Mouse (Mus musculus): ENCODE measurements around the gene Slit3.

Gene Slit3

DNA sequence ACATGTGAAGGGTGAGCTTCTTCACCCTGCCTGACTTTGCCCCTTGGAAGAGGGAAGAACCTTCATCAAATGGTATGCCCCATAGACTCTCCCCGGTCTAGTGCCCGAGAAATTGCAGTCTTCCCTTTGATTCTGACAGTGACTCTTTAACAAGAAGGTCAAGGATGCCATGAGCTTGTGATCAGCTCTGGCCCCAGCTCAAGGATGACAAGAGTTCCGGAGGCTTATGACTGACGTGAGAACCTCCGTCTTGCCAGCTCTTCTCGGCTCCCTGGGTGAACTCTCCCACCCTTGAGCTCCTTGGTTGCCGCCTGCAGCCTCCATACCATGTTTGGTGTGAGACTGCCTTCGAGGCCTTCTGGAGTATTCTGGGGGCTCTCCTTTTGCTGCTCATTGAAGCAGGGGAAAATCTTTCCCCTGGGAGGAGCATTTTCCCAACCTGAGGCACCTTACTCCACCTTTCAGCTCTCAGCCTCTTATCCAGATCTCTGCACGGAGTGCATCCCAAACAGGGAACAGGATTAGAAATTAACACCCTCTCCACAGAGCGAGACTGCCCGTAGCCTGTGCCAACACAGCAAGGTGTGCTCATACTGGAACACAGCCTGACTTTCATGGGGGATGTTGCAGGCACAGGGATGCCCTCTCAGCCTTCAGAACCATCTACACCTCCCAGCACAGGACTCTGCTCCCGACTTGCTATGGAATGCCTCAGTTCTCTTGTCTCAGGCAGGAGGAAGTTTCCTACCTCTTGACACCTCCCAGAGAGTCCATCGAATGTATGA lies 224.9 kb downstream of the Slit3 start:
- no peak for DNase-seq (ENCODE audit: low spot score in 2 of 2)

DNA sequence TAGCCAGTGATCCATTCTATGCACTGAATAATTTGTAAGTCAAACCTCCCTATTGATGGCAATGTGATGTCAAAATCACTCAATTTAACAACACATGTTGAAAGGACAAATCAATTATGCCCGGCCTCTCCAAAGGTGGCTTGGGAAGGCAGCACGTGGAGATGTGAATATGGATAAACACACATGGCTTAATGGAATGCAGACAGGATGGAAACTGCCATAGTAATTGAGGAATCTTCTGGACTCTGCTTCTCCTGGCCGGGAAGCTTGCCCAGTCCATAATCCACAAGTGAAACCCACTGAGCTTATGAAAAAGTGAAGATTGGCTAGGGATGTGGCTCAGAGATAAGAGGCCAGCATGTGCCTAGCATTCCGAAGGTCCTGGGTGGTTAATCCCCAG lies 227.1 kb downstream of the Slit3 start:
- no peak for DNase-seq (ENCODE audit: low spot score in 2 of 2)

DNA sequence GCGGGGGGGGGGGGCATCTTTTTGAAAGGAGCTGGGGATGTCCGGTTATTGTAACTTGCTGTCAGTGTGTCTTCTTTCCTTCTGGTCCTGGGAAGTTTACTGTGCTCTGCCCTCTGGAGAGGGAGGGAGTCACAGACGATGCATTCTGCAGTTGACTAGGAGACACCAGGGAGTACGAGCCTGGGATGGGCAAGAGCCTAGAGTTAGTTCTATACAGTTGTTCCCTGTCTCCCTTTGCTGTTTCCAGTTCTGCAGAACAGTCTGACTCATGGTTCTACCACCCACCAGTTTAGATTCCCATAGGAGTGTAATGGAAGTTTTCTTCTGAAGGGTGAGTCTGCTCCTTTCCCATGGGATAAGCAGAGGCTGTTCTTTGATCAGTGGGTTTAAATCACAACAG lies 229.9 kb downstream of the Slit3 start:
- DNase-seq (ENCODE audit: low spot score in 2 of 2), result no peak

DNA sequence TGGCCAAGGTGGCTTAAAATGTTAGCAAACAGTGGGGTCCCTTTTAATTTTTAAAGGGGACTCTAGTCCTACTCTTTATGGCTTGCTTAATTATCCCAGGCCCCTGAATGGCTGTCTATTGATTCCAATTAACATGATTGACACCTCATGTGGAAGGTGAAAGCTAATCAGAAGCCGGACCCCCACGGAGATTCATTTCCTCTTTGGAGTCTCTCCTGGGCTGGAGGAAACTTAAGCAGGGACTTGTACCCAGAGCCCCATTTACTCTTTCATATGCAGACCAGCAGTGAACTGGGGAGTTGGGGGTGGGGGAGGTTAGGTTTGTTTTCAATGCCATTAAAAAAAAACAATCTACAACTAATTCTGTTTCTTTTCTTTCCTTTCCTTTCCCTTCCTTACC lies 230.4 kb downstream of the Slit3 start:
- DNase-seq (ENCODE audit: low spot score in 2 of 2), result no peak

DNA sequence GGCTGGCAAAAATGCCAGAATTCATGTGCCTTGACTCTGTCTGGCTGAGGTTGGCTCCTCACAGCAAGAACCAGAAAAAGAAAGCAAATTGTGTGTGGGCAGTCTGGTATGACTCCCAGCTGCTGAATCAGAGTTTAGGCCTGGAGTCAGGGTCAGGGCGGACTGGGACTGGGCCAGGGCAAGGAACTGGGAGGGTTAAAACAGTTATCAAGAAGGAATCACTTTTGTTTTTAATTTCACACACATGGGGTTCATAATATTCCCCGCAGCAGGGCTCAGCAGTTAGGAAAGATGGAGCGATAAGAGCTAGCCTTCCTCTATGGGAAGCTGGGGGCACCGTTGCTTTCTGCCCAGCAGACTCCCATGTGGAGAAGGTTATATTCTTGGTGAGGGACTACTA lies 234.8 kb downstream of the Slit3 start:
- DNase-seq (ENCODE audit: low spot score in 2 of 2), result no peak

DNA sequence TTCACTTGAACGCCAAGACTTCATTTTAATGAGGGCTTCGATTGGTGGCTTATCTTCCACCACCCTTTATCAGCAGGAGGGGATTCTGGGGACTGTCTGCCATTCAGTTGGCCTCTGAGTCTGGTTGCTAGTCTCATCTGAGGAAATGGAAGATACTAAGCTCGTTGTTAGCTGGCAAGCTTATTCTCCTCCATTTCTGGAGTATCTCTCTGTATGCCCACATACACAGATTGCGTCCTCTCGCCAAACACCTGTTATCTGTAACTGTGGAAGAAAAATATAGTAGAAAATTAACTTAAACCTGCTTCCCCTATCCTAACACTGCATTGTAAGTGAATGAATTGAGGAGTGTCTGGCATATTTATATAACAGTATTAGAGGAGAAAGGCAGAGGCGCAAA lies 240.0 kb downstream of the Slit3 start:
- no peak for DNase-seq (ENCODE audit: low spot score in 2 of 2)

DNA sequence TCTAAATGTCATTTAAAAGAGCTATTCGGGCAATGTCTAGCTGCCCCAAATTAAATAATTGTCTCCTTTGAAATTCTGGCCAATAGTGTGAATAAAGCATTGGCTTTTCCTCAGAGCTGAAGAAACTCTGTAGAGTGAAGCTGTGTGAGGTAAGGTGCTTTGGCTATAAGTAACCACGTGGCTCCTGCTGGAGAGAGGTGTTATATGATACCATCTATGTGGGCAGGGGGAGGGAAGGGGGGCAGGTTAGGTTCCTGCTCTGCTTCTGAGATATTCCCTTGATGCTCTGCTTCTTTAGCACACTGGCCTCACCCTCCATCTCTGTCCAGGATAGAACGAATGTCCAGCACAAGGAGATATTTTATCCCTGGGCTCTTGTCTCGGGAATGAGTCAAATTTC lies 242.0 kb downstream of the Slit3 start:
- no peak for DNase-seq (ENCODE audit: low spot score in 2 of 2)

DNA sequence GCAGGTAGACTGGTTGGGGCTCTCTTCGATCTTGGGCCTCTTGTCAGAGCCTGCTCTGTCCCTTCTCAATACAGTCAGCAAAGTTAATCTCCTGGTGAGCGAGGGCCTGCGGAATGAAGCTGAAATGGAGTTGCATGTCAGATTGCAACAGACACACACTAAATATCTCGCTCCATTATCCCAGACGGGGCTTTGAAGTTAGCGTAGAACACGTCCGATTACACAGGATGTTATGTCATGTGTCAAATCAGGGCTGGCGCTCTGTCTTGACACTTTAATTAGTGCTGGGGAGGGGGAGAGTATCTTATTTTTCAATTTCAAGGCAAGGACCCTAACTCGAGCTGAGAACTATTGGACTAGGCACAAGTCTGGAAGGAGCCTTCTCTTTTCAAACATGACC lies 243.4 kb downstream of the Slit3 start:
- DNase-seq (ENCODE audit: low spot score in 2 of 2), result no peak

DNA sequence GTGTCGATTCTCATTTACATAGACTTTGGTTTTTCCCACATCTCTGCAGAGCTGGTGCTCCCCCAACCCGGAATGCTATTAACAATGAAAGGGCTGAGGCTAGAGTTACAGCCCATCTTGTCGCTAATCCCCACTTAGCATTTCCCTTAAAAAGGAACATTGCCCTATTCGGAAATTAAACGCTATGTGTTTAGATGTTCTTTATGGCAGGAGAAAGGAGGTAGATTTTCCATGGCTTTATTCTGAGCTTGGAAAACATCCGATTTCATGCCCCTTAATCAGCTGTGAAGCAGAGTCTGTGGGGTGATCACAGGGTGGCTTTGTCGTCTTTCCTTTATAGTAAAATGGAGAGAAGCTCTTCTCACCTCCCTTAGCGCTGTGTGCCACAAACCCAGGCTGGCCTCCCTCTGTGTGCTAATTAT lies 244.5 kb downstream of the Slit3 start:
- DNase-seq (ENCODE audit: low spot score in 2 of 2), result no peak

DNA sequence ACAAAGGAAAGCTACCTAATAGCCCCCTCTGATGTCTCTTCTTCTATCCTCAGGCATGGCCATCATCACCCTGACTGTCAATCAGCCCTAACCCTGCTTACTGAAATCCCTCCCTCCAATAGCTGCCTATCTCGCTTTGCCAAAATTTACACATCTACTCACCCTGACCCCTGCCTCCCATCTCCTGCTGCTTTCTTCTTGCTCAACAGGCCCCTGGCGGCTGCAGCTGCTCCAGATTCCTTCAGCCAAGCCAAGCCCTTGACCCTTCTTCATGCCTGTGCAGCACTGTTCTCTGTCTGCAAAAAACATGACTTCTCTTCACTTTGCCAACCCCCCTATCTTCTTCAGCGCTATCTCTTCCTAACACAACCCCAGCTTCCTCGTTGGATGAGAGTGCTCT lies 245.6 kb downstream of the Slit3 start:
- no peak for DNase-seq (ENCODE audit: low spot score in 2 of 2)

DNA sequence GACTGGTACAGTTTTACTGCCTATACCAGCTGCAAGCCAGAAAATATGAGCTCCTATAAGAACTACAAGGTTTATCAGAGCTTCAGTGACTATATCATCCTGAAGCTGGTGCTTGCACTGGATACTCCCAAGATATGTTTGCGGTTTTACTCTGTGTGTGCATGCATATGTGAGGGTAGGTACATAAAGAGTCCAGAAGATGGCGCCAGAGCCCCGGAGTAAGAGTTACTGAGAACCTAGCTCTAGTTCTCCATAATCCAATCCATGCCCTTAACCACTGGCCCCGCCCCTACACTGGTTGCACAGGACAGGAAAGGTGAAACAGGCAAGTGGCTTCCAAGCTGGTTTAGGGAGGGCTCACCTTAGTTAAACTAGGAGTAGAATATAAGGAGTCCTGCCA lies 246.2 kb downstream of the Slit3 start:
- no peak for DNase-seq (ENCODE audit: low spot score in 2 of 2)

DNA sequence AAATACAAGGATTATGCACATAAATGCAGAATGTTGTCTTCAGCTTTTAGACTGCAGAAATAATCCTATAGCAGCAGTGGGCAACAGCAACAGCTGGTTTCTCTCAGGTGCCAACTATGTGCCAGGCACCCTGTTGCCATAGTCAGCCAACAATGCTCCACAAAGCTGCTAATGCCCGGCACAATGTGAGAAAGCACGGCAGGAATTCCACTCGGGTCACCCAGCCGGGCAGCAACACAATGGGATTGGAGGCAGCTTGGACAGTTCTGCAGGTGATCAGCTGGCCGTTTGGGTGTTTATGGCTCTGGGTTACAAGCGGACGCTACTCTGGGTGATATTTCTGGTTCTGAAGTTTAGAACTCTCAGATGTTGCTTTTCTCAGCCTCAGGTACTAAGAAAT lies 248.9 kb downstream of the Slit3 start:
- DNase-seq (ENCODE audit: low spot score in 2 of 2), result no peak

DNA sequence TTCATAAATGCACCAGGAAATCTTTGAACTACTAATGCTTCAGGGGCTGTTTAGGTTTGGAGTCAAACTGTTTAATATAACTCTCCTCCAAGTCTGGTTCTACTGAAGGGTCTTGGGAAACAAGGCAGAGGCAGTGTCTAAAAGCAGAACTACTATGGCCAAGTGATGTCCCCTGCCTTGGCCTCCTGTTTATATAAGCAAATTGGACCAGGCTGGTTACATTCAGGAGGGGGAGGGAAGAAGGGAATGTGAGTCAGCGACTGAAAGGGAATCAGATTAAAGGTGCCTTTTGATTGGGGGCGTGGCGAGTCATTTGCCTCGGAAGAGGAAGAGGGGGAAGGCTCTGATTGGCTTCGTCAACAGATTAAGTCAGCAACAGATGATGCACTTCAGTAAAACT lies 249.7 kb downstream of the Slit3 start:
- DNase-seq (ENCODE audit: low spot score in 2 of 2), result no peak

DNA sequence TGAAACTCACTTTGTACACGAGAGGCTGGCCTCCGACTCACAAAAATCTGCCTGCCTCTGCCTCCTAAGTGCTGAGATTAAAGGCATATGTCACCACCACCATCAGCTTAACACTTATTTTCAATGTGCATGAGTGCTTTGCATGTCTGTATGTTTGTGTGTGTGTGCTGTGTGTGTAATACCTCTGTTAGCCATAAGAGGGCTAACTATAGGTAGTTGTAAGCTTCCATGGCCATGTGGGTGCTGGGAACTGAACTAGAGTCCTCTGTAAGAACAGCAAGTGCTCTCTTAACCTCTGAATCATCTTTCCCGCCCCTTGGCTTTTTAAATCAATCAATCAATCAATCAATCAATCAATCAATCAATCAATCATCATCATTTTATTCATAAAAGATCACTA lies 251.4 kb downstream of the Slit3 start:
- DNase-seq (ENCODE audit: low spot score in 2 of 2), result no peak

DNA sequence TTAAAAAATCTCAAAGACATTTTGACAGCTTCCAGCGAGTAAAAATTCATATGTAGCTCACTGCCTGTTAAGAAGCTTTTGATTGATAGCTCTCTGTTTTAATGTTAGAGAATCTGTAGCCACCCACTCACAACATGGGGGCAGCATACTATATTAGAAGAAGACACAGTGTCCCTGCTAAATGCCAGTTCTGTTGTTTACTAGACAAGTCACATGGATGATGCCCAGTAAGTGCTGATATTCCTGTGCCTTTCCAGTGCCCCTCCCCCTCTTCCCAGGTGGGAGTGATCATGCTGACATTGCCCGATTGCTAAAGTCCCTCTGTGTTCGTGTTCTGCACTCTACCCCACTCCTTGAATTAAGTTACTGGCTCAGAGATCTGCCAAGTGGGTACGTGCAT lies 254.0 kb downstream of the Slit3 start:
- DNase-seq (ENCODE audit: low spot score in 2 of 2), result no peak

DNA sequence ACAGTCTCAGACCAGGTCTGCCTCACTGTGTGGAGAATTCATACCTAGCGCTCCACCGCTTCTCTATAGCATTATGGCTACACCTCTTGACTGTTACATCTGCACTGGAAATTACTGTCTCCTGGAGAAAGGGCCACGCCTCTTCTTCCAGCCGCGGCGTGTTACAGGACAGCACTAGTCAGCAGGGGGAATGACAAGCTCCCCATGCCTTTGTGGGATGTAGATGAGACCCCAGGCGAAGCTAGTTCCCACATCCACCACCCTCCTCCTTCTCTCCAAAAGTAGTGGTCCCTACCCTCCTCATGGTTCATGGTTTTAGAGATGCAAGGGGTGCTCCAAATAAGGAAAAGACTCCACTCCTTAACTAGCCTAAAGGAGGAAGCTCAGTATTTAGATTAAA lies 257.8 kb downstream of the Slit3 start:
- DNase-seq (ENCODE audit: low spot score in 2 of 2), result no peak

DNA sequence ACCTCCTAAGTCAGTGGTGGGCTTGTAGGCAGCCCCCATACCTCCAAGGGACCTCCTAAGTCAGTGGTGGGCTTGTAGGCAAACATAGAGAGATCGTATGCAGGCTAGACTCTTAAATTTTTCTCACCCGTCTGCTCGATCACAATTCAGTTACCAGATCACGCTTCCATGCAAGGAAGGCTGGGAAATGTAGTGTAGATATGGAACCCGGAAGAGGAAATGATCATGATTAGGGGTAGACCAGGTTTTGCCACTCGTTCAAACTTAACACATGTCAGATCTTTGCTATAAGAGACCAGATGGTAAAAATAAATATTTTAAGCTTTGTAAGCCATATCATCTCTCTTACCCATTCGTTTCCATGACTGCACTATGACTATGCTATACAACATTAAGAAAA lies 258.4 kb downstream of the Slit3 start:
- DNase-seq (ENCODE audit: low spot score in 2 of 2), result no peak

DNA sequence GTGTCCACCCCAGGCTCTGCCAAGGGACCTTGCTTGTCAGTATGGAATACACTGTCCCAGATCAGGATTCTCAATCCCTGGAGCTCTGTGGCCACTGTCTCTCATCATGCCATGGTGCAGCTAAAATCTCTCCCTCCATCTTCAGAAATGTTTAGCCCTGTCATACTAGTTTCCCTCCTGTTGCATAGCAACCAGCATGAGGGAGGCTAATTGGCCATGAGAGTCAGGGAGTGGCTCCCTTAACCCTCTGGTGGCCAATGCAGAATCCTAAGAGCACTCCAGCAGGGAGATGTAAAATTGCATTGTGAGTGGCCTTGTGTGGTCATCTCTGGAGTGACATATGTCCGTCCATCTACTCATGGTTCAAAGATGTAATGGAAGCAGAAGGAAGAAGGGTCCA lies 259.7 kb downstream of the Slit3 start:
- DNase-seq (ENCODE audit: low spot score in 2 of 2), result no peak

DNA sequence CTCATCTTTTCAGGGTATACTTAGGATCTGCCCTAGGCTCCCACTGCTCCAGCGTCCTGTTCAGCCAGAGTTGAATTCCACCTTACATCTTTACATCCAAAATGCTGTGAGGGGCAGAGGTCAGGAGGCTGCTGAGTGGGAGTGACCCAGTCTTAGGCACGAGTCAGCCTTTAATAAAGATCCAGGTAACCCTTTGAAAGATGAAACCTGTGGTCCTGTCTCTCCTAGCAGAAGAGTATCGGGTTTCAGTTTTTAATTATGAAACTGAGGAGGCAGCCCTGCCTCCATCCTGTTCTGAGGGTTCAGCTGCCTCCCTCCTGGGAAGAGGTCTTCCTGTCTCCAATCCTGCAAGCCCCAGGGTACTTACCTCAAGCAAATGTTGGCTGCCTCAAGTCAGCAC lies 264.4 kb downstream of the Slit3 start:
- DNase-seq (ENCODE audit: low spot score in 2 of 2), result no peak

DNA sequence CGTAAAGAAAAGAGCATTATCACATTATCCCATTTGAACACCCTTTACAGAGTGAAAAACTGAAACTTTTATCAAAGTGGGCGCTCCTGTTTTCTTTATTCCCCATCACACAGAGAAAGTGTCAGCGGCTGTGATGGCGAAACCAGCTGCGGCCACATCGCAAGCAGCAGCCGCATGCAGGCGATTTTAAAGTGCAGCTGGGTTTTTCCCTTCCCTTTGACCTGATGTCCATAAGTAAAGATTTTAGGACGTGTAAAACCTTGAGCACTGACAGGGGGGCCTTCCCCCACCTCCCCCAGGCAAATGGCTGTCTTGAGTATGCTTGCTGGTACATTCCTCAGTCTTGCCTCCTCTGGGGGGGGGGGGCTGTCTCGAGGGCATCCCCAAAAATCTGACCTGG lies 266.8 kb downstream of the Slit3 start:
- DNase-seq (ENCODE audit: low spot score in 2 of 2), result no peak

DNA sequence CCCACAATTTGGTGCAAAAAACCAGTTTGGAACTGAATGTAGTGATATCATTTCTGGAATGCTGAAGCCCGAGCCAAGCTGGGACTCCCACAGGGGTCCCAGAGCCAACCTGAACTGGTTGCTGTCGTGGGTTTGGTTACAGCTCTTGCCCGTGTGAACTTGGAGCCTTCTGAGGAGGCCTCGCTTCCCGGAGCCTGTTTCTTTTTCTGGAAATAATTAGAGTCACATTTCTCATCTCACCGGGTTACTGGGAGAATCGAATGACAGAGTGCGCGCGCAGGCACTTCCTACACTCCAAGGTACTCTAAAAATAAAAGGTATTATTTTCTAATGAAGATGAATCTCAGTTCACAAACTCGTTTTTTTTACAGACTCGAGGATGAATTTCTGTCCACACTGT lies 267.4 kb downstream of the Slit3 start:
- DNase-seq (ENCODE audit: low spot score in 2 of 2), result no peak

DNA sequence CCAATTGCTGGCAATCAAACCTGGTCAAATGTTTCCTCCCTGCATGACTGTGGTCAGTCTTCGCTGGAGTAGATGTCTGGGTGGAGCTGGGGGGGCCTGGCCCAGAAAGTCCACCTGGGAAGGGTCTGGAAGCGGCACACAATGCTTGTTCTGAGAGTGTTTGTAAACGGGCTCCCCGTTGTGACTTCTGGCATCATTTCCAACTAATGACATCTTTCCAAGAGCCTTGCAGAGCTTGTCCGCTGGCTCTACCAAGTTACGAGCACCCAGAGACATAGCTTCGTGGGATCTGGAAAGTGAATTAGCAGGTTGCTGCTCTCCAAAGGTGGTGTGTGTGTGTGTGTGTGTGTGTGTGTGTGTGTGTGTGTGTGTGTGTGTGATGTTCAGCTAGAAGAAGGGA lies 268.3 kb downstream of the Slit3 start:
- no peak for DNase-seq (ENCODE audit: low spot score in 2 of 2)

DNA sequence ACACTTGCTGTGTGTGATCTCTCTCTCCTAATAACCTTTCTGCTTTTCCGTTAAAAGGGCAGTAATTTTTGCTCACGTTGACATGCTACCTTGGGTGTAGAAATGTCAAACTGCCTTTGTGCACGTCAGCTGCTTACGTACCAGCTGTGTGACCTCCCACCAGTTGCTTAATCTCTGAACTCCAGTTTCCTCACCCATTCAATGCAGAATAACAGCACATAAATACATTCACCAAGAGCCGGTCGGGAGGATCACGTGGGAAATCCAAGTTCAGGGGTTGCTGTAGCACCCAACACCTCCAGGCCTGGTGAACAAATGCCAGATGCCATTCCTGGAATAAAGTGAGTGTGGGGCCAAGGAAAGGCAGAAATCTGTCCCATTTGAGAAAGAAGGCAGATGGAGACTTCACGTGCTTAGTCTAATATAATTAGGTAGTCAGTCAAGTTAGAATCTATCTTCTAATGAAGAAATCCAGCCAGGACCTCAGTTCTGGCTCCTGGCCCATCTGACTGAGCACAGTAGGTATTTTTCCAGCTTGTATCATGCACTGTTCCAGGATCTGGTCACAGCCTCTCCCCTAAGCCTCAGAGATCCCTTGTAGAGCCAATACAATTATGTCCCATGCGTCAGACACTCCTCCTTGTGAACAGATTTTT lies 268.9 kb downstream of the Slit3 start:
- DNase-seq (ENCODE audit: low spot score in 2 of 2), result no peak

DNA sequence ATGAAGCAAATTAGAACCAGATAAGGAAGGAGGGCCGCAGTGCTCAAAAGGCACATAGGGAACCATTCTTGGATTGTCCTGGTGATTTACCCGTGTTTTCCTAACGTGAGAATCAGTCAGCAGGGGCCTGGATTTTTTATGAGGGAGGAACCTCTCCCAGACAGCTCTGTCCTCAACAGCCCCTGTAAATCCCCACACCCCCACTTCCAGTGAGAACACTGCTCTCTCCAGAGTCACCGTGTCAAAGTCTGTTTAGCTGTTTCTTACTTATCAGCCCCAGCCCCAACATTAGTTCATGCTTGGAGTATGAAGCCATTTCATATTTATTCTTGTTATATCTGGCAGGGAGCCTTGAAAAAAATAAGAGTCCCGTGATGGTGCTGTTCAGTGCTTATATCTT lies 272.8 kb downstream of the Slit3 start:
- no peak for DNase-seq (ENCODE audit: low spot score in 2 of 2)

Data from spleen, postnatal 10 days (tissue).